ENCODE assay signal across 8 mouse cellular contexts in the genomic region with DNA sequence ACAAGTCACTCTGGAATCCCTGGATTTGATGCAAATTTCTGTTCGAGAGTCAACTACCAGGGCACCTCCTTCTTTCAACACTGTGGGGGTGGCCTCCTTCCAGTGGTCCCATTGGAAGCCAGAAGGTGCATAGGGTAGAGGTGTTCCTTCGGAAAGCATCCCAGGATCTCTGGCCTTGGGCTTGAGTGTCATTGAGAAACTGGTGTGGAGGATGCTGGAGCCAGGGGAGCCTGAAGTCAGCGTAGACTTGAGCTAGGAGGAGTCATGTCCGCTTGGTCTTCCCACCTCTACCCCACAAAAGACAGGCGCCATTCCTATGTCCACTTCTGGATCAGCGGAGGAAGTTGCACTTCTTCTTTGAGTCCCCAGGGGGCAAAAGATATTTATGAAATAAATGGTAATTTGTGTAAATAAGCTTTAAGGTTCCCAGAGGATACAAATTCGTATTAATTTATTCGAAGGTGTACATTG. TPM values are rescaled to one million over a fixed set of nuclear protein-coding genes. Genes with fewer than 3 reads are reported as not detected.
DNase-seq lines count a peak whose midpoint lies in the region; ATAC-seq lines count a peak whose summit lies in the region.

No protein-coding gene starts in this region.

- peaks cover 57% of the 10 kb centered on the region for H3K4me1 ChIP-seq in midbrain, embryonic 10.5 days
- peaks cover 14% of the 10 kb centered on the region for H3K4me1 ChIP-seq in midbrain, embryonic 16.5 days (ENCODE audit: control insufficient read depth, insufficient read depth, low read length)
- peaks cover 56% of the 10 kb centered on the region for H3K4me1 ChIP-seq in limb, embryonic 12.5 days (replicated peaks)
- H3K4me1 ChIP-seq in stomach, embryonic 15.5 days: peaks cover 42% of the 10 kb centered on the region

- H3K36me3 ChIP-seq in midbrain, embryonic 10.5 days: no peaks in the 10 kb centered on the region
- no peaks in the 10 kb centered on the region for H3K36me3 ChIP-seq in midbrain, embryonic 16.5 days (ENCODE audit: control insufficient read depth, insufficient read depth, low read length)
- H3K36me3 ChIP-seq in limb, embryonic 12.5 days: peaks cover 14% of the 10 kb centered on the region; the same call in 1 of the 2 replicates
- no peaks in the 10 kb centered on the region for H3K36me3 ChIP-seq in stomach, embryonic 15.5 days

- H3K27ac ChIP-seq in midbrain, embryonic 10.5 days (replicated peaks): no peak overlapping the region
- H3K27ac ChIP-seq in midbrain, embryonic 16.5 days (ENCODE audit: low read length): no peak overlapping the region
- peak overlapping the region; percentile 84 for H3K27ac ChIP-seq in limb, embryonic 12.5 days
- H3K27ac ChIP-seq in stomach, embryonic 15.5 days: 0 out of 2 replicates have a peak overlapping the region, but pooled peaks have one; percentile 3

- H3K9me3 ChIP-seq in midbrain, embryonic 10.5 days (replicated peaks): no peaks in the 10 kb centered on the region
- no peaks in the 10 kb centered on the region for H3K9me3 ChIP-seq in midbrain, embryonic 16.5 days (replicated peaks; ENCODE audit: control insufficient read depth, low read length, poor library complexity, severe bottlenecking)
- H3K9me3 ChIP-seq in limb, embryonic 12.5 days: no peaks in the 10 kb centered on the region
- no peaks in the 10 kb centered on the region for H3K9me3 ChIP-seq in stomach, embryonic 15.5 days

- H3K4me2 ChIP-seq in midbrain, embryonic 16.5 days (ENCODE audit: low read length): no peak overlapping the region; the same call in 1 of the 2 replicates
- peak overlapping the region; percentile 83 for H3K4me2 ChIP-seq in limb, embryonic 12.5 days
- peak overlapping the region; percentile 95 for H3K4me2 ChIP-seq in stomach, embryonic 15.5 days

- peaks cover 98% of the 10 kb centered on the region for H3K27me3 ChIP-seq in midbrain, embryonic 10.5 days (ENCODE audit: low read depth, poor library complexity, severe bottlenecking)
- H3K27me3 ChIP-seq in midbrain, embryonic 16.5 days (ENCODE audit: control insufficient read depth, insufficient read depth, low read depth, low read length): peaks cover 65% of the 10 kb centered on the region
- H3K27me3 ChIP-seq in limb, embryonic 12.5 days: peaks cover 78% of the 10 kb centered on the region
- peaks cover 50% of the 10 kb centered on the region for H3K27me3 ChIP-seq in stomach, embryonic 15.5 days (replicated peaks)

- 7% methylated on average over 8 of the region's 8 CpGs for WGBS in midbrain, embryonic 10.5 days
- WGBS in midbrain, embryonic 16.5 days: 6% methylated on average over 8 of the region's 8 CpGs
- 11% methylated on average over 8 of the region's 8 CpGs for WGBS in limb, embryonic 12.5 days
- 27% methylated on average over 8 of the region's 8 CpGs for WGBS in stomach, embryonic 15.5 days

- peak; percentile 15 for DNase-seq in CD4-positive, CD25-positive, alpha-beta regulatory T cell, adult 2 months (ENCODE audit: low read depth, low spot score)
- DNase-seq in midbrain, embryonic 10.5 days (ENCODE audit: low spot score): peak; percentile 41
- no peak for DNase-seq in gastrocnemius, adult 18-20 months (ENCODE audit: low spot score)

- peak overlapping the region; percentile 46 for H3K4me3 ChIP-seq in midbrain, embryonic 10.5 days
- no peak overlapping the region for H3K4me3 ChIP-seq in midbrain, embryonic 16.5 days (ENCODE audit: low read depth, low read length)
- H3K4me3 ChIP-seq in limb, embryonic 12.5 days (replicated peaks): peak overlapping the region; percentile 66
- peak overlapping the region; percentile 36; the same call in 1 of the 2 replicates for H3K4me3 ChIP-seq in stomach, embryonic 15.5 days (replicated peaks)

- H3K9ac ChIP-seq in midbrain, embryonic 16.5 days (ENCODE audit: low read depth, low read length): no peak overlapping the region
- H3K9ac ChIP-seq in limb, embryonic 12.5 days (replicated peaks): peak overlapping the region; percentile 90
- no peak overlapping the region for H3K9ac ChIP-seq in stomach, embryonic 15.5 days

- no peak for ATAC-seq in CD4-positive, CD25-positive, alpha-beta regulatory T cell, adult 4 months
- ATAC-seq in midbrain, embryonic 16.5 days: no peak
- no peak for ATAC-seq in limb, embryonic 12.5 days (ENCODE audit: insufficient number of reproducible peaks, insufficient read depth, low FRiP score, low TSS enrichment, low read depth)
- no peak for ATAC-seq in stomach, embryonic 15.5 days (ENCODE audit: insufficient read depth, low FRiP score, low read depth)
- no peak for ATAC-seq in monocyte, adult 5-6 weeks (replicated peaks; ENCODE audit: insufficient number of reproducible peaks, low FRiP score, low TSS enrichment, poor library complexity, severe bottlenecking)

RNA-seq across cellular contexts. Expression of gene Gm11444, which starts 8.9 kb away (rescaled TPM):
- under 1 TPM in 1 of 2 experiments, not detected in 1; 0.59 TPM for polyA plus RNA-seq in CD4-positive, CD25-positive, alpha-beta regulatory T cell, adult 4 months (2017; shearing (Covaris generic))
- polyA plus RNA-seq in midbrain, embryonic 10.5 days (2016; fragmentation: Nextera tagmentation; extraction: Ambion mirVana): not detected in 2 replicates
- polyA plus RNA-seq in midbrain, embryonic 16.5 days (2015; fragmentation: Nextera tagmentation; extraction: Ambion mirVana): not detected in 2 replicates
- polyA plus RNA-seq in limb, embryonic 12.5 days (2016; fragmentation: Nextera tagmentation; extraction: Ambion mirVana): not detected in 2 replicates
- not detected in 2 replicates for polyA plus RNA-seq in stomach, embryonic 15.5 days (2015; fragmentation: Nextera tagmentation; extraction: Ambion mirVana)
- not detected for total RNA-seq in gastrocnemius, adult 18-20 months (2021)
- not detected in 3 replicates for total RNA-seq in monocyte, adult 5-6 weeks (2017)

RNA-seq across cellular contexts. Expression of gene Tbx2, which starts 8.9 kb away (rescaled TPM):
- not detected for polyA plus RNA-seq in CD4-positive, CD25-positive, alpha-beta regulatory T cell, adult 4 months (2017; shearing (Covaris generic))
- 0.27 and 0.43 TPM in 2 replicates for polyA plus RNA-seq in midbrain, embryonic 10.5 days (2016; fragmentation: Nextera tagmentation; extraction: Ambion mirVana)
- polyA plus RNA-seq in midbrain, embryonic 16.5 days (2015; fragmentation: Nextera tagmentation; extraction: Ambion mirVana): 0.39 and 0.57 TPM in 2 replicates
- polyA plus RNA-seq in limb, embryonic 12.5 days (2016; fragmentation: Nextera tagmentation; extraction: Ambion mirVana): 7.9 and 10.0 TPM in 2 replicates
- 6.0 and 6.6 TPM in 2 replicates for polyA plus RNA-seq in stomach, embryonic 15.5 days (2015; fragmentation: Nextera tagmentation; extraction: Ambion mirVana)
- 1 to 10 TPM; 1.3 to 1.7 TPM for total RNA-seq in gastrocnemius, adult 18-20 months (2021)
- total RNA-seq in monocyte, adult 5-6 weeks (2017): 0.19 to 0.95 TPM (median 0.21 TPM) in 3 replicates

RNA-seq across cellular contexts. Expression of gene Tbx4, which starts 45.0 kb away (rescaled TPM):
- polyA plus RNA-seq in CD4-positive, CD25-positive, alpha-beta regulatory T cell, adult 4 months (2017; shearing (Covaris generic)): not detected
- polyA plus RNA-seq in midbrain, embryonic 10.5 days (2016; fragmentation: Nextera tagmentation; extraction: Ambion mirVana): 0.04 and 0.20 TPM in 2 replicates
- 0.17 and 0.43 TPM in 2 replicates for polyA plus RNA-seq in midbrain, embryonic 16.5 days (2015; fragmentation: Nextera tagmentation; extraction: Ambion mirVana)
- 39.2 and 44.0 TPM in 2 replicates for polyA plus RNA-seq in limb, embryonic 12.5 days (2016; fragmentation: Nextera tagmentation; extraction: Ambion mirVana)
- polyA plus RNA-seq in stomach, embryonic 15.5 days (2015; fragmentation: Nextera tagmentation; extraction: Ambion mirVana): 0.28 and 0.30 TPM in 2 replicates
- total RNA-seq in gastrocnemius, adult 18-20 months (2021): 1 to 10 TPM; 1.3 to 1.4 TPM
- total RNA-seq in monocyte, adult 5-6 weeks (2017): not detected in 3 replicates

Comparison
In these comparisons a context has a peak if more than half of its experiments do, and no peak if none do; other contexts are left out.
1. H3K27ac ChIP-seq: peak in limb, embryonic 12.5 days (single experiment) and stomach, embryonic 15.5 days (single experiment); none in midbrain, embryonic 10.5 days (single experiment) and midbrain, embryonic 16.5 days (single experiment).
2. RNA of gene Tbx4, which starts 45.0 kb away (polyA plus RNA-seq): 39.2 to 44.0 TPM in limb, embryonic 12.5 days; 0.17 to 0.43 TPM in midbrain, embryonic 16.5 days, 0.28 to 0.30 TPM in stomach, embryonic 15.5 days, 0.04 to 0.20 TPM in midbrain, embryonic 10.5 days and not detected in CD4-positive, CD25-positive, alpha-beta regulatory T cell, adult 4 months; every median in the first group is over 10 times any median in the second.